Mouse (Mus musculus) kidney, postnatal 25 days (tissue): ENCODE results near the gene Gpam.
"Not testable (repeated sequence)": the region's sequence is repeated elsewhere in the genome, so short reads cannot be mapped to it uniquely, and the experiment has no call there.

Source experiments
- DNase-seq, 2 experiments: peaks; one replicate each; pipeline ENCODE4 v3.0.0; 2021; ENCODE audit warnings: mixed read lengths in 2 of 2

Gpam gene

DNA sequence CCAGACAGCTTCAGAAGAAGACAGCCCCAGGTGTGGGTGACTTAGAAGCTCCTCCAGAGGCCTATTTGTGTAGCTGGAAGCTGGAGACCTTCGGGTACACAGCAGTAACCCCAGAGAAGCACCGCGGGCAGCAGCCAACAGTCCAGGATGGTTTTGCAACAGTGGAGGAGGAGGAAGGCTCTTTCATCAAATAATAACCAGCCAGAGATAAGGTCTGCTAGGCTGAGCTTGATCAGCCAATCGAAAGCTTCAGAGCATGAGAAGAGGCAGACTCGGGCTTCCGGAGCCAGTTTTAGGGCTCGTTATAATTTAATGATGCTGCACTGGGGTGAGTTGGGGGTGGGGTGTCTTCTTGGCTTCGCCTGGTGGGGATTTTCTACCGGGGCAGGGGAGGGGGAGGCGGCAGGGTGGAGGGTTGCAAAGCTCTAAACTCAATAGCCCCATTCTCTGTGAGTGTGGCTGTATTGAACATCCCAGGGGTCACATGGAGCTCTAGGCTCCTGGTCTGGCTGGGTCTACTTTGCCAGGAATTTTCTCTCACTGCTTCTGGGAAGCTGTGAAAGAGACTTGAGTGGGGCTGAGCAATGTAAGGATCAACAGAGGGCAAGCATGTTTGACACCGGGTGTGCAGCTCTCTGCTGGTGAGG, at the start of gene Gpam:
Gpam (minus strand) TSS at position 167 of the 647 bp plus-strand sequence.
- DNase-seq: peak in 1 of 2 experiments; percentile 65

- DNase-seq: no peak
These were observed 44.5 kb upstream of the Gpam start for GRCm38 (mm10) chr19:55171585-55171984.

DNA sequence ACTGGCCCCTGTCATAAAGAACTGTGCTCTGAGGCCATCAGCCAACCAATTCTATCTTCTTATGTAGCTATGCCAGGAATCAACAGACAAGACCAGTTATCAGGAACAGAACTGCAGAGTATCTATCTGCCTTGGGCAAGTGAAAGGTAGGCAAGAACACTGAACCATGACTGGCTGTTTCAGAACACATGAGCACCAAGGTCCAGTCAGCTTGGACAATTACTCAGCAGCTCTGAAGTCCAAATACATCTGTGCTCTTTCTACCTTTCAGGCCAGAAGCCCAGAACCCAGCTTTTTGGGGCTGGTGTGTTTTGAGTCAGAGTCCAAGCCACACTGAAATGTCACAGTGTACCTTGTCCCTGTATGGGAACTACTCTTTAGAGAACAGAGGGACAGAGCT, 43.4 kb upstream of the Gpam start:
- DNase-seq: no peak

DNA sequence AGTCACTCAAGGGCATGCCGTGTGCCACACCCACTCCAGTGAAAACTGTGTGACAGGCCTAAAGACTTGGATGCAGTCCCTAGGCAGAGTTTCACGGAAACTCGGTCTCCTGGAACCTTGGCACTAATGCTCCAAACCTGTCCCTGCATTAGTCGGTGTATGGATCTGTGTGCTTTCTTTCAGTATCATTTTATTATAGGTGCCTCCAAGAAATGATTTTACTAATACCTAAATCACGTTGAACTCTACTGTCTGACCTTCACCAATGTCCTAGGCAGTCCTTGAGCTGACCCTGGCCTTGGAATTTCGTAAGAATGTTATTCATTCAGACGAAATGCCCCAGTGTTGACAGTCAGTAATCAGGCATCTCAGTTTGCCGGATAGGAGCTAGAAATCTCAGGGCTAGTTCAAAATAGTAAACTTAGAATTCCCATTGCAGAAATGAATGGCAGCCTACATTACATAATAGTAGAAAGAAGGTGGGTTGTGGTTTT, 42.2 kb upstream of the Gpam start:
- DNase-seq: not testable (repeated sequence)

GRCm38 (mm10) chr19:55168360-55168759, 41.3 kb upstream of the Gpam start:
- DNase-seq: no peak

DNA sequence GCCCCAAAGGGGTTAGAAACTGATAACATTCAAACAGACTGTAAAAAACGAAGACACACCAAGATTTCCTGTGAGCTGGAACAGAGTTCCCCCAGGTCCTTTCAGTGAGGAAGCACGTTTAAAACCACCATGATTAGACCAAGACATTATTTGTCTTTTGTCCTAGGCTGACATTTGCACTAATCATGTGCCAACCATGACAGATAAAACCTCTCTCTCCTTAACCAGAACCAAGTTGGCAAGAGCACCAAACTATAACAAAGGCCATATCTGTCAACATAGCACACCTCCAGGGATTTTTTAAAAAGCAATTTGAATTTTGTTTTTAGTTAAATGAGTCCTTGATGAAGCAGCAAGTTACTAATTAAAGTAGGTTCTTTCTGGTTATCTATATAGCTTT, 40.7 kb upstream of the Gpam start:
- no peak for DNase-seq

DNA sequence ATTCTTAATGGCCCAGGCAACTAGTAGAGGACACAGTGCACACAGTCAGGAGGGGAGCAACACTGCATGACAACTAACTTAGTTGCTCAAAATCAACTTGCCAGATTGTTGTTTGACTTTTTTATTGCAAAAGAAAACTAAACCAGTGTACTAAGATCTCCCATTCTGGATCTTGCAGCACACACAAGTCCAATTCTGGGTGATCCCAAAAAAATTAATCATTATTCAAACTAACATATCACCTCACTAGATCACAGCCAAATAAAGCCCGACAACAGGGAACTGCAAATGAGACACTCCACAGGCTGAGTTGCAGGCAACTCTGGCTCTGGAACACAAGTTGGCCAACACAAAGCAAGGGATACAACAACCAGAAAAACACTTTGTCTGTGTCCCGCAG, 39.7 kb upstream of the Gpam start:
- DNase-seq: no peak

GRCm38 (mm10) chr19:55165954-55166353, 38.9 kb upstream of the Gpam start:
- no peak for DNase-seq

GRCm38 (mm10) chr19:55165183-55165865, 38.3 kb upstream of the Gpam start:
- no peak for DNase-seq

- DNase-seq: no peak
These were observed 37.1 kb upstream of the Gpam start for GRCm38 (mm10) chr19:55164162-55164561.

GRCm38 (mm10) chr19:55162271-55162670, 35.2 kb upstream of the Gpam start:
- no peak for DNase-seq

DNA sequence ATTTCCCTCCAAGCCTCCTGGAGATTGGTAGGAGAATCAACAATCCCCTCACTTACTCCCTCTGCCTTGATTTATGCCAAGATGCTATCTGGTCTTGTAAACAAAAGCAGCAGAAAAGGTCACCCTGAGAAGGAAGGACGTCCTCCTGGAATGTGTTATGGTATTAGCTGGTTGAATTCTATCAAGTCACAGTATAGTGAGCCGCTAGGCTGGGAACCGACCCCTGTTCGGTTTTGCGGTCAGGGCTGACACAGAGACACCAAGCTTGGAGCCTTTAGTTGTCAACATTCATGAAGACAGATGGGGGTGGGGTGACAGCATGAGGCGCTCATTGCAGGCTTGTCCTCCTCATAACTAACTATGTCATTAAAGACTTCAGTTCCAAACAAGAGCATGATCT, 32.8 kb upstream of the Gpam start:
- no peak for DNase-seq

- DNase-seq: no peak
These were observed 31.6 kb upstream of the Gpam start for GRCm38 (mm10) chr19:55158606-55159005.

- DNase-seq: no peak
These were observed 30.0 kb upstream of the Gpam start for GRCm38 (mm10) chr19:55157029-55157428.

- DNase-seq: no peak
These were observed 25.9 kb upstream of the Gpam start for GRCm38 (mm10) chr19:55152983-55153382.

GRCm38 (mm10) chr19:55152274-55152673, 25.2 kb upstream of the Gpam start:
- not testable (repeated sequence) for DNase-seq

- DNase-seq: no peak
These were observed 22.6 kb upstream of the Gpam start for GRCm38 (mm10) chr19:55149646-55150045.

GRCm38 (mm10) chr19:55148109-55148508, 21.1 kb upstream of the Gpam start:
- DNase-seq: no peak

- no peak for DNase-seq
These were observed 20.5 kb upstream of the Gpam start for GRCm38 (mm10) chr19:55147568-55147967.

DNA sequence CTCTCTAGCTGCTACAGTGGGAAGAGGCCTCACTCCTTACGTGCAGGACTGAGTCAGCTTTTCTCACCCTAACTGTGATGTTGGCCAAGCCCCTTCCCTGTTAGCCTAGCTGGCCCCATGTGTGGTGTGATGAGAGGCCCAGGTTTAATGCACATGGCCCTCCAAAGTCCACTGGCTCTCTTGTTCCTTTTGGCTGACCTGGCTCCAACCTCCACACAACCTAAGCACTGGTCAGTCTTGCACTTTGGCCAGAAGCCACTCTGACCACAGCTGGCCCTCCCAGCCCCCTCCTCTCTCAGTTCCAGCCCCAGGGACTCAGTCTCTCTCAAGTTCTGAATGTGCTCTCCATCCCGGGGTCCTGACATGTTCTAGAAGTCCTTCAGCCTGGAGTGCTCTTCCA, 18.1 kb upstream of the Gpam start:
- peak; percentile 62 to 86 for DNase-seq

DNA sequence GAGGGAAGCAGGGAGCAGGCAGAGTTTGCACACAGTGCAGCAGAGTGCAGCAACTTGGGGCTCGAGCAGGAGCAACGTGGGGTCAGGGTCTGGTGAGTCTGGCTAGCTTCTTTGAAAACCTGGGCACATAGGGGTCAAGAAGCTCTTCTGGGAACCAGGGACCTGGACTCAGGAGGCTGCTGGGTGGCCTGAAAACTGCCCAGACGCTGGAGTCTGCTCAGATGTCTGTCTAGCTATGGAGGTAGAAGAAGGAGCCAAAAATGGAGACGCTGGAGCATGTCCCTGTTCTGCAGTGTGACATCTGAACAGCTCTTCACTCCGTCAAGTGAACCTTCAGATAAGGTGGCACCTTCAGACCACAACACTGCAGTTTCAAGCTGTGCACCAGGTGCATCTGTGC, 17.7 kb upstream of the Gpam start:
- DNase-seq: no peak

DNA sequence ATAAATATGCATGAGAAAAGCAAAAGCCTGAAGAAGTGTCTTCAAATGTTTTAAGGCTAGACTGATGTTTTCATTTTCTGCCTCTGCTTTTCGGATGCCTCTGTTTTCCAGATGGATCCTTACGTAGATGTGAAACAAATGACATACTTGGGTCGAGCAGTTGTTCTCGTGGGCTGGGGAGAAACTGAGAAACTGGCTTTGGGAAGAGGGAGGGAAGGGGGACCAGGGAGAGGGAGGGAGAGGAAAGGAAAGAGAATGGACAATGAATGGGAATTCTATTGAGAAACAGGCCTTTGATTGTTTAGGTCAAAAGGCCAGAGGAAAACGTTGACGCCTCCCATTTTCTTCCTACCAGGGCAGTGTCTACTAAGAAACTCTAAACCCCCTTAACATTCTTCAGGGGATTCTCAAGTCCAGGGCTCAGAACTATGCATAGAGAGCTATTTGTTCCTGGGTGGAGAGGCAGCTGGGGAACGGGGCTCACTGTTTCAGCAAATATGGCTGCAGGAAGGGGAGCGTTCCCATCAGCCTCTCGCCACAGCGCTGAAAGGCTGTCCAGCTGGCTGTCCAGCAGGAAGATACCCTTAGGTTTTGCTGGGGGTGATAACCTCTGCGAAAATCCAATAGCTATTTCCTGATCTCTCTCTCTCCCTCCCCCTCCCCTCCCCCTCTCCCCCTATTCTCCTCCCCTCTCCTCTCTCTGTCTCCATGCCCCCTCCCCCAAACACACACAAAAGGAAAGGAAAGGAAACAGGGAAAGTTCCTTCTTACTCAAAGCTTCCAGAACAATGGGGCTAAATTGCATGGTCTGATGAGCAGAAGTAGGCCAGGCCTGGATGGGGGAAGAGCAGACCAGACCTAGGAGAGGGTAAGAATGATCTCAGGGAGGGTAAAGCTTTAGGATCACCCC, 16.6 kb upstream of the Gpam start:
- no peak for DNase-seq

GRCm38 (mm10) chr19:55139301-55139700, 12.3 kb upstream of the Gpam start:
- no peak for DNase-seq
